Mouse (Mus musculus): Measurements from ENCODE around the gene Tfdp1. TPM values are rescaled to one million over a fixed set of nuclear protein-coding genes. Genes with fewer than 3 reads are reported as not detected.
"Not testable (repeated sequence)": the region's sequence is repeated elsewhere in the genome, so short reads cannot be mapped to it uniquely, and the experiment has no call there.

Gene Tfdp1
- polyA plus RNA-seq, 1 experiment from 2014 or later: 104 TPM

GRCm38 (mm10) chr8:13334671-13335070 lies 3.9 kb upstream of the Tfdp1 start:
- no peak overlapping the region for H3K9ac ChIP-seq
- H3K4me1 ChIP-seq (replicated peaks): peaks cover 8% of the 10 kb centered on the region
- no peaks in the 10 kb centered on the region for H3K9me3 ChIP-seq
- no peaks in the 10 kb centered on the region for H3K27me3 ChIP-seq
- H3K27ac ChIP-seq (replicated peaks): no peak overlapping the region
- no peak overlapping the region for H3K4me3 ChIP-seq
- no peaks in the 10 kb centered on the region for H3K36me3 ChIP-seq
- no peak overlapping the region for H3K4me2 ChIP-seq
- WGBS: 29% methylated on average over 1 of the region's 1 CpGs
- no peak for ATAC-seq (ENCODE audit: low read depth)

GRCm38 (mm10) chr8:13337245-13337644 lies 1.3 kb upstream of the Tfdp1 start:
- not testable (repeated sequence) for H3K4me3 ChIP-seq; H3K9me3 ChIP-seq; H3K4me2 ChIP-seq; H3K27me3 ChIP-seq; H3K27ac ChIP-seq (replicated peaks); H3K9ac ChIP-seq; ATAC-seq (ENCODE audit: low read depth)
- Histone ChIP-seq H3K36me3 (peaks cover 21% of the 10 kb centered on the region), H3K4me1 (replicated peaks) (peaks cover 28% of the 10 kb centered on the region)
- WGBS: 93% methylated on average over 6 of the region's 6 CpGs

GRCm38 (mm10) chr8:13337678-13338077 lies 873 bp upstream of the Tfdp1 start:
- Histone ChIP-seq H3K27ac (replicated peaks) (no peak overlapping the region; the same call in 1 of the 2 replicates), H3K36me3 (peaks cover 25% of the 10 kb centered on the region), H3K4me3 (peak overlapping the region; percentile 87; the same call in 1 of the 2 replicates), H3K9me3 (no peaks in the 10 kb centered on the region), H3K4me2 (peak overlapping the region; percentile 91), H3K9ac (peak overlapping the region; percentile 96; the same call in 1 of the 2 replicates), H3K4me1 (replicated peaks) (peaks cover 28% of the 10 kb centered on the region), H3K27me3 (no peaks in the 10 kb centered on the region)
- peak; percentile 1; the same call in 1 of the 2 replicates for ATAC-seq (ENCODE audit: low read depth)
- WGBS: 77% methylated on average over 3 of the region's 3 CpGs

- ATAC-seq (ENCODE audit: low read depth): peak; percentile 60
- Histone ChIP-seq H3K36me3 (peaks cover 39% of the 10 kb centered on the region), H3K9me3 (no peaks in the 10 kb centered on the region), H3K27ac (replicated peaks) (peak overlapping the region; percentile 76), H3K4me1 (replicated peaks) (peaks cover 28% of the 10 kb centered on the region), H3K4me3 (peak overlapping the region; percentile 87), H3K9ac (peak overlapping the region; percentile 96), H3K27me3 (no peaks in the 10 kb centered on the region), H3K4me2 (peak overlapping the region; percentile 91)
- under 1% methylated on average over 61 of the region's 70 CpGs for WGBS
Measured at GRCm38 (mm10) chr8:13338901-13339645, 522 bp downstream of the Tfdp1 start.

DNA sequence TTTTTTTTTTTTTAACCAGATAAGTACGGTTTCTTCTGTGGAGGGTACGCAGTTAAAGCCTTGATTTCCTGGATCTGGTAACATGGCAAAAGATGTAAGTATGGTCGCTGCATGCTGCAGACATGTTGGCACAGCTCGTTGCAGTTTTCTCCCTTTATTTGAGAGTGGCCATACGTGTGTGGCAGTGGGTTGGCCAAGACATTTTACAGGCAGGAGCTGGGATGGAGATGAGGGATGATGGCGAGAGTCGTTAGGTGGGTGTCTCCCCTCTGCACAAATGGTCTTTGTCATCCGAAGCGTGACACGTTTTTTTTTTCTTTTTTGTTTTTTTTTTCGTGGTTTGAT lies 1.1 kb downstream of the Tfdp1 start:
- H3K27me3 ChIP-seq: no peaks in the 10 kb centered on the region
- H3K4me3 ChIP-seq: peak overlapping the region; percentile 87
- ATAC-seq (ENCODE audit: low read depth): no peak
- peaks cover 28% of the 10 kb centered on the region for H3K4me1 ChIP-seq (replicated peaks)
- H3K9ac ChIP-seq: peak overlapping the region; percentile 96
- H3K4me2 ChIP-seq: peak overlapping the region; percentile 91
- H3K36me3 ChIP-seq: peaks cover 44% of the 10 kb centered on the region
- H3K27ac ChIP-seq (replicated peaks): peak overlapping the region; percentile 76; the same call in 1 of the 2 replicates
- 3% methylated on average over 11 of the region's 11 CpGs for WGBS
- no peaks in the 10 kb centered on the region for H3K9me3 ChIP-seq

DNA sequence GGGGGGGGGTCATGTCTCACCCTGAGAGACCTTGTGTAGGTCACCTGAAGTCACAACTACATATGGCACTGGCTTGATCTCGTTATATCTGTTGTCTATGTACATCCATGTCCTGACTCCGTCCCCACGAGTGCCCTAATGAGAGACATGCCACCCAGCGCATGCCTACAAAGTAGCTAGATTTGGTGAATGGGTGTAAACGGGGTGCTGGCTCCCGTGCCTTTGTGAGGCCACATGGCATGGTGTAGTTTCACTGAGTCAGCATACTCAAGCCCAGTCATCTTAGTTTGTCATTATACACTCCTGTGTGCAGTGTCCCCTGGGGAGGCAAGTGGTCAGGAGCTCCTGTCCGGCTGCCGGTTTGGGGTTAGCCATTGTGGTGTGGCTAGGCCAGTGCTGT lies 2.1 kb downstream of the Tfdp1 start:
- Histone ChIP-seq H3K4me2 (peak overlapping the region; percentile 91), H3K36me3 (peaks cover 55% of the 10 kb centered on the region), H3K27ac (replicated peaks) (no peak overlapping the region), H3K9ac (peak overlapping the region; percentile 31; the same call in 1 of the 2 replicates), H3K27me3 (no peaks in the 10 kb centered on the region), H3K9me3 (no peaks in the 10 kb centered on the region), H3K4me1 (replicated peaks) (peaks cover 28% of the 10 kb centered on the region), H3K4me3 (peak overlapping the region; percentile 87; the same call in 1 of the 2 replicates)
- no peak for ATAC-seq (ENCODE audit: low read depth)
- 85% methylated on average over 8 of the region's 8 CpGs for WGBS

DNA sequence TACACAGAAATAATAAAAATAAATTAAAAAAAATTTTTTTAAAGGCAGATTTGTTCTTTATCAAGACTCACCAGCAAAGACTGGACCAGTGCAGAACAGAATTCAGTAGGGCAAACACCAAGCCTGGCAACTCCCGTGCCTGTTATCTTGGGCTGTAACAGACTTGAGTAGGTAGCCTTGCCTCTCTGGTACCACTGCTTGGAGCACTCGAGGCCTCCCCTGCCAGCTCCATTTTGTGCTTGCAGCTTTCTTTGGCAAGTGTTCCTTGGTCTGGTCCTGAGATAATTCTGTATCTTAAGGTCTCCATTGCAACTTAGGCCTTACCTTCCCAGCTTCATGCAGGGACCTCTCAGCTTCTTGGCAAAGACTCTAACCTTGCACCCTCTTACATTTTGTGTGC lies 3.8 kb downstream of the Tfdp1 start:
- no peak overlapping the region for H3K27ac ChIP-seq (replicated peaks)
- ATAC-seq (ENCODE audit: low read depth): no peak
- H3K9ac ChIP-seq: no peak overlapping the region
- H3K27me3 ChIP-seq: no peaks in the 10 kb centered on the region
- peaks cover 28% of the 10 kb centered on the region for H3K4me1 ChIP-seq (replicated peaks)
- peaks cover 72% of the 10 kb centered on the region for H3K36me3 ChIP-seq
- H3K9me3 ChIP-seq: no peaks in the 10 kb centered on the region
- H3K4me2 ChIP-seq: no peak overlapping the region
- no peak overlapping the region for H3K4me3 ChIP-seq
- 90% methylated on average over 2 of the region's 2 CpGs for WGBS

GRCm38 (mm10) chr8:13343134-13343533 lies 4.6 kb downstream of the Tfdp1 start:
- H3K9me3 ChIP-seq: no peaks in the 10 kb centered on the region
- H3K27ac ChIP-seq (replicated peaks): no peak overlapping the region
- ATAC-seq (ENCODE audit: low read depth): no peak
- no peak overlapping the region for H3K4me2 ChIP-seq
- H3K27me3 ChIP-seq: no peaks in the 10 kb centered on the region
- WGBS: 95% methylated on average over 4 of the region's 4 CpGs
- H3K4me1 ChIP-seq (replicated peaks): peaks cover 26% of the 10 kb centered on the region
- no peak overlapping the region for H3K9ac ChIP-seq
- peaks cover 80% of the 10 kb centered on the region for H3K36me3 ChIP-seq
- H3K4me3 ChIP-seq: no peak overlapping the region

GRCm38 (mm10) chr8:13350052-13350451 lies 11.5 kb downstream of the Tfdp1 start:
- no peak for ATAC-seq (ENCODE audit: low read depth)
- H3K4me1 ChIP-seq (replicated peaks): no peaks in the 10 kb centered on the region
- no peaks in the 10 kb centered on the region for H3K27me3 ChIP-seq
- peaks cover 93% of the 10 kb centered on the region for H3K36me3 ChIP-seq
- H3K4me2 ChIP-seq: no peak overlapping the region
- 90% methylated on average over 7 of the region's 7 CpGs for WGBS
- H3K4me3 ChIP-seq: no peak overlapping the region
- H3K9ac ChIP-seq: no peak overlapping the region
- no peaks in the 10 kb centered on the region for H3K9me3 ChIP-seq
- H3K27ac ChIP-seq (replicated peaks): no peak overlapping the region

- no peak overlapping the region for H3K4me3 ChIP-seq
- 0 out of 2 replicates have a peak overlapping the region, but pooled peaks have one; percentile 17 for H3K9ac ChIP-seq
- WGBS: 86% methylated on average over 5 of the region's 5 CpGs
- H3K36me3 ChIP-seq: peaks cover 91% of the 10 kb centered on the region
- H3K4me1 ChIP-seq (replicated peaks): no peaks in the 10 kb centered on the region
- no peaks in the 10 kb centered on the region for H3K27me3 ChIP-seq
- ATAC-seq (ENCODE audit: low read depth): no peak
- H3K4me2 ChIP-seq: no peak overlapping the region
- H3K27ac ChIP-seq (replicated peaks): no peak overlapping the region
- no peaks in the 10 kb centered on the region for H3K9me3 ChIP-seq
Measured at GRCm38 (mm10) chr8:13351593-13351992, 13.0 kb downstream of the Tfdp1 start.

DNA sequence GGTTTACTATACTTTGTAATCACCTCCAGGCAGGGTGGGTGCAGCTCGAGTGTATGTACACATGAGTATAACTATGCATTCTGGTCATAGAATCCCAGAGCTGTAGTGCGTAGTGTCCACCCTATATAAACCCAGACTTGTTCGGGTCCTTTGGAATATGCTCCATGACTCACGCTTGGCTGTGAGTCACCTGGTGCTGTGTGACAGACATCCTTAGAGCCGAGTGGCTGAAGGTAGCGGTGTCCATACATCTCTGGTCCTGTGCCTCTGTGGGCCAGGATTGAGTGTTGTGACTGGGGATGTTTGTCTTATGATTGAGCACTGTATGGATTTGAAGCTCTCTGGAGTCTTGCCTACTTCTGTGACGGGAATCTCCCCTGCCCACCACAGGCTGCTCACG lies 14.1 kb downstream of the Tfdp1 start:
- Histone ChIP-seq H3K4me3 (no peak overlapping the region), H3K4me2 (no peak overlapping the region), H3K36me3 (peaks cover 91% of the 10 kb centered on the region), H3K9me3 (no peaks in the 10 kb centered on the region), H3K27me3 (no peaks in the 10 kb centered on the region), H3K27ac (replicated peaks) (no peak overlapping the region), H3K4me1 (replicated peaks) (no peaks in the 10 kb centered on the region), H3K9ac (no peak overlapping the region)
- WGBS: 91% methylated on average over 8 of the region's 8 CpGs
- ATAC-seq (ENCODE audit: low read depth): no peak

DNA sequence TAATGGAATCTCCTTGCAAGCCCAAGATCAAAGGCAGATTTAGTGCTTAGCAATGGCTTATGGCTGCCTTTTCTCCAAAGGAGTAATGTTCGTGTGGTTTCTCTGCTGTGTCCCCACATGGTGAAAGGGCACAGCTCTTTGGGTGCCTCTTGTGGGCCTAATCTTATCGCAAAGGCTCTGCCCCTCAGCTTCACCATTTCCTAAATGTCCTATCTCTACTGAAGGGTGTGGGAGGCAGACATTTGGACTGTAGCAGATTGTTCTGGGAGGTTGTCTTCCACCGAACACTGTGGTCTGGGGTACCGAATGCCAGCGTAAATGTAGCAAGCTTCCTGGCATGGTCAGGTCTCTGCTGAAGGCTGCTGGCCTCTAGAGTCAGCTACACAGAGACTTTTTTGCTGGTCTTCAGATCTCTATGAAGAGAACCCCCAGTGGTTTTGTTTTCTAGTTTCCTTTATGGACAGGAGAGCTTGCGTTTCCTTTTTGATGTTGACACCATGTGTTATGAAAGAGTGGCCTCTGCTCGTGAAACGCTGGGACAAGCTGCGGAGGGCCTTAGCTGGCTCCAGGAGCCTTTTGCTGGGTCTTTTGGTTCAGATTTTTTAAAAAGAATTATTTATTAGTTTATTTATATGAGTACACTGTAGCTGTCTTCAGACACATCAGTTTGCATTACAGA lies 14.7 kb downstream of the Tfdp1 start:
- Histone ChIP-seq H3K36me3 (peaks cover 91% of the 10 kb centered on the region), H3K27me3 (no peaks in the 10 kb centered on the region), H3K4me2 (no peak overlapping the region), H3K27ac (replicated peaks) (no peak overlapping the region), H3K9me3 (no peaks in the 10 kb centered on the region), H3K4me3 (no peak overlapping the region), H3K9ac (no peak overlapping the region), H3K4me1 (replicated peaks) (no peaks in the 10 kb centered on the region)
- no peak for ATAC-seq (ENCODE audit: low read depth)
- WGBS: 83% methylated on average over 9 of the region's 9 CpGs

Measured in neural tube, embryonic 13.5 days (tissue).